Mouse (Mus musculus): ENCODE measurements around the gene Sp4.

GRCm38 (mm10) chr12:118255292-118255782 is 45.9 kb downstream of the Sp4 start:
- TF ChIP-seq CTCF (IDR thresholded peaks at IDR 0.05; ENCODE audit: low read depth, low read length) (no peak), GATA2 (IDR thresholded peaks at IDR 0.05; ENCODE audit: borderline replicate concordance, low read depth, low read length) (no peak), TAL1 (conservative IDR thresholded peaks at IDR 0.05; ENCODE audit: low read depth, low read length) (no peak), GATA1 (IDR thresholded peaks at IDR 0.05; ENCODE audit: borderline replicate concordance, low read length) (no peak), POLR2AphosphoS5 (IDR thresholded peaks at IDR 0.05; ENCODE audit: insufficient replicate concordance, low read depth, low read length) (no peak)

Data from G1E (cell line).